Mouse (Mus musculus): ENCODE results near the gene Foxp1.

DNA sequence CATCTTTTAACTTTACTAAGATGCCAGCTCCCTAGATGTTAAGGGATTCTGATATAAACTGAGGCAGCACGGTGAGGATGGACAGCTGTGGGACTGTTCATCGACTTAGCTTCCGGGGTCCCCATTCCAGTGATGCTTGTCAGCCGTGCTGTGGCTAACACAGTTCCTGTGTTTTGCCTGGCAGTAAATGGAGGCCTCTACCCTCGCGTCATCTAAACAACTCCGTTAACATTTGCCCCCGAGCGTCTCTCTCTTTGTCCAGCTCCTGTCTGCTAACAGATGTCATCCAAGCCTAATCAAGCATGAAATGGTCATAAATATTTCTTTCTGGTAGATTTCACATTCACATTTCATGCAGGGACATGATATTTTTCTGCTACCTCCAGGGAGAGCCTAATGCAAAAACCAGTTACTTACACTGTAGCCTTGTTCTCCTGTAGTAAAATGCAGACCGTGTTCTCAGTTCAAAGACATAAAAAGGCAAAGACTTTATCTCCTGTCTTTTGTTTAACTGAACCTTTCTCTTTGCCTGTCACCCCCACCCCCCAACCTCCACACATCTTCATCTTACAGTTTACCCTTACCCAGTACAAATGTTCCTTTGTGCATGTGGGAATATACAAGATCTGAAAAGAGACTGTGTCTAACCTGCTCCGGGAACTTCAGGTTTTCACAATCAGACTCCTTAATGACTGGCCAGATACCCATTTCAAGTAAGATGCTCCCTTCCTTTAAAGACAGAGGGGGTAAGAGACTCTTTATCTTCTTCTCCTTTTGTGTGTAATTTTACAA lies 386.4 kb downstream of the Foxp1 start:
- TF ChIP-seq CTCF (IDR thresholded peaks at IDR 0.05; ENCODE audit: extremely low read depth, insufficient read depth, insufficient read length, insufficient replicate concordance) (no peak), POLR2A (IDR thresholded peaks at IDR 0.05; ENCODE audit: low read depth, low read length) (no peak)
